Mouse (Mus musculus) cerebellum, postnatal 10 days (tissue): ENCODE results near the gene Ubl4b.

Source experiments
- DNase-seq, 2 experiments: peaks; one replicate each; pipeline ENCODE4 v3.0.0; 2021; ENCODE audit warnings: mixed read lengths in 2 of 2

The Ubl4b gene

GRCm38 (mm10) chr3:107517631-107518108 lies 37.2 kb downstream of the Ubl4b start, which contains the start of gene Slc6a17:
Gene Slc6a17, minus strand, starts transcription at chr3:107518018.
- peak; percentile 86 to 88 for DNase-seq

- peak; percentile 78 to 83 for DNase-seq
Measured at GRCm38 (mm10) chr3:107516776-107517630, 37.9 kb downstream of the Ubl4b start.

- DNase-seq: no peak
Measured at GRCm38 (mm10) chr3:107515989-107516388, 38.9 kb downstream of the Ubl4b start.

- no peak for DNase-seq
Measured at GRCm38 (mm10) chr3:107511416-107511815, 43.5 kb downstream of the Ubl4b start.

GRCm38 (mm10) chr3:107508696-107509095 lies 46.2 kb downstream of the Ubl4b start:
- peak; percentile 79 to 82 for DNase-seq

- DNase-seq: no peak
Measured at GRCm38 (mm10) chr3:107507966-107508365, 46.9 kb downstream of the Ubl4b start.

GRCm38 (mm10) chr3:107506531-107506930 lies 48.3 kb downstream of the Ubl4b start:
- peak; percentile 38 to 46 for DNase-seq

GRCm38 (mm10) chr3:107505464-107506367 lies 49.2 kb downstream of the Ubl4b start:
- DNase-seq: peak; percentile 64 to 66

GRCm38 (mm10) chr3:107504542-107504941 lies 50.3 kb downstream of the Ubl4b start:
- DNase-seq: no peak

- DNase-seq: peak; percentile 59 to 62
Measured at GRCm38 (mm10) chr3:107503716-107504115, 51.2 kb downstream of the Ubl4b start.
